ENCODE assay signal across 21 mouse cellular contexts in the genomic region with DNA sequence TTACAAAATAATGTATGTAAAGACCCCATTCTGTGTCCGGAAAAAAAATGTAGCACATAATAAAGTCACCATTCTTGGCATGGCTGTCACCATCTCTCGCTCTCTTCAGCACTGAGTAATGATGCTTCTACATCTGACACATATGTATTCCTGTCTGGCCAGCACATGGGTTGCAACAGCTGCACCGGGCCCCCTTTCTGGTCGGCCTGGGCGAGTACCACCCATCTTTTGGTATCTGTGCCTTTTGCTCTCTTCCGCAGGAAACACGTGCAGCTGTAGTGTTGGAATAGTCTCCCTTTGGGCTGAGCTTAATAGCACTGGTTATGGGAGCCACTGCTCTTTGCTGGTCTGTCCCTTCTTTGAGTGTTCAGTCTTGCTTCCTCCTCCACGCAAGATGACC.
DNase-seq lines count a peak whose midpoint lies in the region; ATAC-seq and TF ChIP-seq lines count a peak whose summit lies in the region.
"Had no signal": no experiment of that assay in that cellular context is flagged by ENCODE, and none has a peak within 500 bp of the region (broad histone marks: within the 10 kb centered on the region; RNA-seq: fewer than 3 reads in every experiment).

No protein-coding gene starts in this region.

- TF ChIP-seq CTCF in embryonic fibroblast, embryonic 13.5 days (IDR thresholded peaks at IDR 0.05; ENCODE audit: borderline replicate concordance, insufficient read depth, low read length) = no peak

- WGBS in heart, embryonic 11.5 days (ENCODE audit: insufficient replicate concordance) = 83% methylated on average over 8 of the region's 8 CpGs
- 87% methylated on average over 8 of the region's 8 CpGs for WGBS in hindbrain, embryonic 13.5 days
- 83% methylated on average over 8 of the region's 8 CpGs for WGBS in hindbrain, embryonic 14.5 days

- H3K36me3 ChIP-seq in heart, embryonic 11.5 days (ENCODE audit: control insufficient read depth, insufficient read depth, low read length) = no peaks in the 10 kb centered on the region
- H3K36me3 ChIP-seq in hindbrain, embryonic 13.5 days = 0 out of 2 replicates have a peak, but pooled peaks cover 3% of the 10 kb centered on the region
- no peaks in the 10 kb centered on the region for H3K36me3 ChIP-seq in hindbrain, embryonic 14.5 days (replicated peaks; ENCODE audit: control insufficient read depth, insufficient read depth)
- H3K36me3 ChIP-seq: hindbrain, embryonic 15.5 days; intestine, embryonic 15.5 days had no signal

- TF ChIP-seq POLR2A in embryonic fibroblast, embryonic 13.5 days (IDR thresholded peaks at IDR 0.05; ENCODE audit: low read depth, low read length) = no peak

- H3K4me1 ChIP-seq in heart, embryonic 11.5 days (ENCODE audit: control insufficient read depth, insufficient read depth, low read length) = peaks cover 8% of the 10 kb centered on the region
- peaks cover 31% of the 10 kb centered on the region for H3K4me1 ChIP-seq in hindbrain, embryonic 13.5 days (replicated peaks)
- 0 out of 2 replicates have a peak, but pooled peaks cover 9% of the 10 kb centered on the region for H3K4me1 ChIP-seq in hindbrain, embryonic 14.5 days (replicated peaks; ENCODE audit: control insufficient read depth, insufficient read depth, low read length)
- peaks cover 28% of the 10 kb centered on the region for H3K4me1 ChIP-seq in embryonic fibroblast, embryonic 13.5 days (ENCODE audit: control insufficient read depth, insufficient read depth, low read length)

- no peaks in the 10 kb centered on the region for H3K27me3 ChIP-seq in heart, embryonic 11.5 days (ENCODE audit: control insufficient read depth, insufficient read depth, low read length)
- H3K27me3 ChIP-seq in hindbrain, embryonic 13.5 days = no peaks in the 10 kb centered on the region
- H3K27me3 ChIP-seq in hindbrain, embryonic 14.5 days (ENCODE audit: control insufficient read depth, insufficient read depth, low read length) = no peaks in the 10 kb centered on the region
- H3K27me3 ChIP-seq: heart, embryonic 13.5 days; hindbrain, embryonic 15.5 days; intestine, embryonic 15.5 days had no signal

- no peak overlapping the region for H3K27ac ChIP-seq in heart, embryonic 11.5 days (ENCODE audit: low read depth, low read length)
- H3K27ac ChIP-seq in hindbrain, embryonic 13.5 days = 0 out of 2 replicates have a peak overlapping the region, but pooled peaks have one; percentile 37
- H3K27ac ChIP-seq in hindbrain, embryonic 14.5 days = no peak overlapping the region
- H3K27ac ChIP-seq in embryonic fibroblast, embryonic 13.5 days (ENCODE audit: insufficient read depth, low read length) = peak overlapping the region; percentile 82
- H3K27ac ChIP-seq: heart, embryonic 13.5 days; hindbrain, embryonic 15.5 days; intestine, embryonic 15.5 days had no signal

- no peak for ATAC-seq in heart, embryonic 11.5 days (replicated peaks; ENCODE audit: insufficient number of reproducible peaks, low FRiP score, low TSS enrichment)
- ATAC-seq in hindbrain, embryonic 13.5 days (ENCODE audit: low FRiP score) = no peak; the same call in 1 of the 2 replicates
- ATAC-seq in hindbrain, embryonic 14.5 days (ENCODE audit: low FRiP score) = no peak
- ATAC-seq: activated CD4-positive, CD25-positive, alpha-beta regulatory T cell, adult 4 months; forebrain, embryonic 14.5 days; forebrain, postnatal 0 days; intestine, embryonic 15.5 days had no signal

- no peak overlapping the region for H3K9ac ChIP-seq in heart, embryonic 11.5 days (ENCODE audit: low read depth, low read length)
- H3K9ac ChIP-seq in hindbrain, embryonic 13.5 days = no peak overlapping the region
- no peak overlapping the region for H3K9ac ChIP-seq in hindbrain, embryonic 14.5 days
- H3K9ac ChIP-seq: forebrain, postnatal 0 days; heart, embryonic 13.5 days; hindbrain, embryonic 15.5 days; intestine, embryonic 15.5 days had no signal

- no peak overlapping the region for H3K4me3 ChIP-seq in heart, embryonic 11.5 days (ENCODE audit: low read depth, low read length)
- no peak overlapping the region for H3K4me3 ChIP-seq in hindbrain, embryonic 13.5 days
- H3K4me3 ChIP-seq in hindbrain, embryonic 14.5 days (replicated peaks; ENCODE audit: low read length) = no peak overlapping the region
- no peak overlapping the region for H3K4me3 ChIP-seq in embryonic fibroblast, embryonic 13.5 days (ENCODE audit: insufficient read depth, low read length)
- H3K4me3 ChIP-seq: heart, embryonic 13.5 days; hindbrain, embryonic 15.5 days; intestine, embryonic 15.5 days had no signal

- no peaks in the 10 kb centered on the region for H3K9me3 ChIP-seq in heart, embryonic 11.5 days (replicated peaks; ENCODE audit: control insufficient read depth, low read length)
- H3K9me3 ChIP-seq in hindbrain, embryonic 13.5 days = no peaks in the 10 kb centered on the region
- H3K9me3 ChIP-seq in hindbrain, embryonic 14.5 days (ENCODE audit: control insufficient read depth, low read length) = no peaks in the 10 kb centered on the region
- H3K9me3 ChIP-seq: heart, embryonic 13.5 days; hindbrain, embryonic 15.5 days; intestine, embryonic 15.5 days had no signal

- H3K4me2 ChIP-seq in heart, embryonic 11.5 days = no peak overlapping the region
- H3K4me2 ChIP-seq in hindbrain, embryonic 13.5 days = no peak overlapping the region
- H3K4me2 ChIP-seq in hindbrain, embryonic 14.5 days (replicated peaks) = no peak overlapping the region
- H3K4me2 ChIP-seq: heart, embryonic 13.5 days; hindbrain, embryonic 15.5 days; intestine, embryonic 15.5 days had no signal

- peak; percentile 92 for DNase-seq in heart, adult 11 months
- DNase-seq in hindbrain, embryonic 14.5 days (ENCODE audit: low spot score) = no peak
- no peak for DNase-seq in right cerebral cortex, adult 2 months (ENCODE audit: low spot score in 2 of 2)
- DNase-seq in kidney, adult 9 months = no peak
- DNase-seq: adrenal gland, adult 8-10 months; adrenal gland, postnatal 25 days; cerebellum, adult 18-20 months; cerebellum, adult 9-10 months; cerebellum, postnatal 14 days; forebrain, postnatal 0 days; gastrocnemius, postnatal 10 days; gastrocnemius, postnatal 36 days; kidney, adult 11 months had no signal

Comparison
In these comparisons a context has a peak if more than half of its experiments do, and no peak if none do; other contexts are left out.
1. H3K27ac ChIP-seq: peak in hindbrain, embryonic 13.5 days (single experiment) and embryonic fibroblast, embryonic 13.5 days (single experiment); none in heart, embryonic 11.5 days (single experiment) and hindbrain, embryonic 14.5 days (single experiment).